Mouse (Mus musculus) kidney, adult 2 months (tissue): Measurements from ENCODE around the gene Elk4.

Experiments used
- CTCF ChIP-seq: fragments of 200-500 bp; conservative IDR thresholded peaks from 2 replicates; pipeline ENCODE4 v1.5.1; 2011; ENCODE audit warnings: low read depth, mild to moderate bottlenecking, control low read depth, low read length, moderate library complexity, mixed read lengths; ENCODE audit not compliant: insufficient read depth, insufficient read length
- POLR2A ChIP-seq: fragments of 200-500 bp; IDR thresholded peaks from one replicate; pipeline ENCODE4 v1.6.1; 2011; ENCODE audit warnings: low read depth, low read length, control low read depth

DNA sequence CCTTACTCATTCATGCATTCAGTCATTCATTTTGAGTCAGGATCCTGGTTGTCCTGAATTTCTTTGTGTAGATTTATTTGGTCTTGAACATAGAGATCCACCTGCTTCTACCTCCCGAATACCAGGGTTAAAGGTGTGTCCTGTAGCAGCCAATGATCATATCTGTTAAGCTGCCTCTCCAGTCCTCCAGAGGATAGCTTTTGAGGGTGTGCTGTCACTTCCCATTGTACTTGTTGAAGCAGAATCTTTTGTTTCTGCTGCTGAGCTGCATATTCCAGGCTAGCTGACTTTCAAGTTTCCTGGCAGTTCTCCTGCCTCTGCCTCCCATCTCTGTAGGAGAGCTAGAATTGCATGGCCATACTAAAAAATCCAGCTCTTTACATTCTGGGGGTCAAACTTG is 9.3 kb downstream of the Elk4 start:
- no peak for TF ChIP-seq CTCF
- no peak for TF ChIP-seq POLR2A
